Mouse (Mus musculus) embryonic facial prominence, embryonic 10.5 days (tissue): ENCODE data around the gene Galm. TPM values are rescaled to one million over a fixed set of nuclear protein-coding genes. Genes with fewer than 3 reads are reported as not detected.

ENCODE experiments used
- DNase-seq: peaks from one replicate; pipeline ENCODE4 v3.0.0-alpha.2; 2017; ENCODE audit warnings: low spot score
- H3K27ac ChIP-seq: fragments of 300-500 bp; sonication (generic); replicated peaks from 2 replicates; pipeline ENCODE4 v1.5.1; 2016; ENCODE audit warnings: mild to moderate bottlenecking
- H3K27me3 ChIP-seq: fragments of 300-500 bp; sonication (generic); replicated peaks from 2 replicates; pipeline ENCODE4 v1.6.1; 2016; ENCODE audit warnings: low read depth, mild to moderate bottlenecking; ENCODE audit not compliant: poor library complexity, severe bottlenecking
- H3K36me3 ChIP-seq: fragments of 300-500 bp; sonication (generic); replicated peaks from 2 replicates; pipeline ENCODE4 v1.6.1; 2016; ENCODE audit warnings: mild to moderate bottlenecking, moderate library complexity
- H3K4me1 ChIP-seq: fragments of 300-500 bp; sonication (generic); 2 replicates; pipeline ENCODE4 v1.6.1; 2016
- H3K4me3 ChIP-seq: fragments of 300-500 bp; sonication (generic); 2 replicates; pipeline ENCODE4 v1.5.1; 2016; ENCODE audit warnings: mild to moderate bottlenecking, moderate library complexity
- H3K9me3 ChIP-seq: fragments of 300-500 bp; sonication (generic); 2 replicates; pipeline ENCODE4 v1.6.1; 2016; ENCODE audit warnings: mild to moderate bottlenecking
- WGBS: fragments of 180-500 bp; shearing (Covaris S2); methylation state at CpG from one replicate; pipeline ENCODE4 v1.1.7; 2016; 5-methylcytosine and 5-hydroxymethylcytosine counted together
- polyA plus RNA-seq: library from polyadenylated mRNA; unstranded; fragments of >200 nt; fragmentation: Nextera tagmentation; extraction: Ambion mirVana; gene quantifications from 2 replicates; pipeline ENCODE4 v1.2.1, GENCODE M21; 2016

The Galm gene
- polyA plus RNA-seq, 1 experiment from 2014 or later: 17.6 TPM

DNA sequence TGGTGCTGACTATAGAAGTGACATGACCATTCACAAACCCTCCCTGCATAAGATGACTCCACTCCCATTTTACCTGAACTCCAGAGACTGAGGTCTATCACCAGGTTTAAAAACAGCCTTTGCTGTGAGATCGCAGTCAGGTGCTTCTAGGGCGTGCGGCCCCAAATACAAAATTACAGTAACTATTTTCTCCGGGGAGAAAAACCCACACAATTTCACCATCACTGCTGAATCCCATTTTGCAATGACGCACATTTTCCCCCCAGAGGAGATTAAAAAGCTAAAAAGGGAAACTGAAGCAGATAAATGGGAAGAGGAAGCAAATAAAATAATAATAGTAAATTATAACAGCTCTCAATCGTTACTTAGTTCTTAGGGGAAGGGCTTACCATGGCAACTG is 27.4 kb upstream of the Galm start:
- H3K27me3 ChIP-seq: peaks cover 4% of the 10 kb centered on the region; the same call in 1 of the 2 replicates
- 87% methylated on average over 6 of the region's 6 CpGs for WGBS
- no peak for DNase-seq
- H3K4me3 ChIP-seq: no peak overlapping the region
- no peak overlapping the region for H3K27ac ChIP-seq
- H3K9me3 ChIP-seq: no peaks in the 10 kb centered on the region
- peaks cover 15% of the 10 kb centered on the region for H3K4me1 ChIP-seq
- no peaks in the 10 kb centered on the region for H3K36me3 ChIP-seq

DNA sequence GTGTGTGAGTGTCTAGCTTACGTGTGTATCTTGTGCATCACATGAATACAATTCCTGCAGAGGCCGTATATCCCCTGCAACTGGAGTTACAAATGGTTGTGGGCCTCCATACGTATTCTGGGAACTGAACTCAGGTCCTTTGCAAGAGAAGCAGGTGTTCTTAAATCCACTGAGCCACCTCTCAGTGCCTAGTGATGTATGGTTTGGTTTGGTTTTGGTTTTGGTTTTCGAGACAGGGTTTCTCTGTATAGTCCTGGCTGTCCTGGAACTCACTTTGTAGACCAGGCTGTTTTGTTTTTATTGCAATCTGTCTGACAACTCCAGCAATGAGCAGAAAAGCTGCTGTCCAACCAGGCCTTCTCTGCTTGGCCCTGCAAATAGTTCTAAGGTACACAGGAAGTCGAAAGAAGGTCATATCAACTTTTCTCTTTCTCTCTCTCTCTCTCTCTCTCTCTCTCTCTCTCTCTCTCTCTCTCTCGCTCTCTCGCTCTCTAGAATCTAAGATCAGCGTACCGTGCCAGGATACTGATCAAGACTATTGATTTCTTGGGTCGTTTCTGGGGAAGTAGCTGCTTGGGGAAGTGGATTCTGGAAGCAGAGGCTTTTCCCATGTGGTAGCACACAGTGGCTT is 21.8 kb upstream of the Galm start:
- Histone ChIP-seq H3K27ac (no peak overlapping the region), H3K27me3 (no peaks in the 10 kb centered on the region), H3K9me3 (0 out of 2 replicates have a peak, but pooled peaks cover 4% of the 10 kb centered on the region), H3K4me1 (no peaks in the 10 kb centered on the region), H3K4me3 (no peak overlapping the region), H3K36me3 (no peaks in the 10 kb centered on the region)
- WGBS: 84% methylated on average over 10 of the region's 10 CpGs
- DNase-seq: no peak

DNA sequence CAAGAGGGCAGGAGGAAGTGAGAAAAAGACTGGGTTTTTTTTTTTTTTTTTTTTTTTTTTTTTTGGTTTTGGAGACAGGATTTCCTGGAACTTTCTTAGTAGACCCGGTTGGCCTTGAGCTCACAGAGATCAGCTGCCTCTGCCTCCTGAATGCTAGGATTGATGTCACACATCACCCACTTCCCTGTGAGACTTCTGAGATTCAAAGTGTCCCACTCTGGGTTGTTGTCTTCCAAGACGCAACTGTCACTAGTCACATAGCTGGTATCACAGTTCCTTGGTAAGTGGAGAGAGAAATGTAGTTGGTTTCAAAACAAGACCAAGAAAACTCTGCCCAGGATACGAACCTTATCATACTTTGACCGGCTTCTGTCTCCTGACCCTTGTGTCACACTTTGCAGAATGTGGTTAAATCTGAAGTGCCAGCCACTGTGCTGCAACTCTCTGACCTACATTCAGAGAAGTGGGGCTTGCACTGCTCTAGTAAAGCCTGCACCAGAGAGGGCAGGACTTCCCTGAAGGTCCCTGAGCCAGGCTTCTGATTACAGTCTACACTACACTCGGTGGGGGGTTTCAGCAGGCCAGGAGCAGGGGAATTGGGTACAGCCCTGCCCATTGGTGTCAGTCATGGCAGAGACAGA is 14.5 kb upstream of the Galm start:
- Histone ChIP-seq H3K9me3 (0 out of 2 replicates have a peak, but pooled peaks cover 4% of the 10 kb centered on the region), H3K4me1 (no peaks in the 10 kb centered on the region), H3K36me3 (no peaks in the 10 kb centered on the region), H3K27ac (no peak overlapping the region), H3K27me3 (no peaks in the 10 kb centered on the region), H3K4me3 (no peak overlapping the region)
- DNase-seq: no peak
- WGBS: 82% methylated on average over 5 of the region's 5 CpGs

DNA sequence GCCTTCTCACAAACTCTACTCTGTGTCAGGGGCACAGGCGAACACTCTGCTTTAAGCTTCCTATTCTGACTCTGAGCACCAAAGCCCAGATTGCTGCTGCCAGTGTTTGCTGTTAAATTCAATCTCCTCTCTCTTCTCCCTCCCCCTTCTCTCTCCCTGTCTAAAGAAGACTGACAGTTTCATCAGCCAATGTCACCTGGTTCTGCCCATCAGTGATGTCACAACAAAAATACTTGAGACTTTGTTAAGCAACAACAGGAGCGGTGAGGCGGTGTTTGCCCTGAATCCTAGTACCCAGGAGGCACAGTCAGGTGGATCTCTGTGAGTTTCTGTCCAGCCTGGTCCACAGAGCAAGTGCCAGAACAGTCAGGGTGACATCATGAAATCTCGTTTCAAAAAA is 13.8 kb upstream of the Galm start:
- DNase-seq: no peak

DNA sequence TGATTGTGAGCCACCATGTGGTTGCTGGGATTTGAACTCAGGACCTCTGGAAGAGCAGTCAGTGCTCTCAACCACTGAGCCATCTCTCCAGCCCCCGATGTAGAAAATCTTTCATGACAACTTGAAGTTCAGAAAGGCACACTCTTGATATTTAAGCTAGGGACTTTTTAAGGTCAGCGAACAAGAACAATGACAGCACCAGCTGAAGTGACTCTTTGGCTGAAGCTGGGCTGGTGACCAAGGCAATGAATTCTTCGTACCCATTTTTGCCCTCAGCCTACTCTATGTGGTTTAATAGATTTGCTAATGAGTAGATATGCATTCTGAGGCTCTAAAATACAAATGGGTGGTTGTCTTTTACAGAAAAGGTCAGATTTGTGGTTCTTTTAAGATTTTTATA is 6.9 kb upstream of the Galm start:
- Histone ChIP-seq H3K27me3 (no peaks in the 10 kb centered on the region), H3K4me1 (no peaks in the 10 kb centered on the region), H3K27ac (no peak overlapping the region), H3K36me3 (no peaks in the 10 kb centered on the region), H3K9me3 (no peaks in the 10 kb centered on the region), H3K4me3 (no peak overlapping the region)
- no peak for DNase-seq
- WGBS: 88% methylated on average over 3 of the region's 3 CpGs

More for the DNA sequence above, 13.8 kb upstream of the Galm start:
- Histone ChIP-seq H3K9me3 (0 out of 2 replicates have a peak, but pooled peaks cover 4% of the 10 kb centered on the region), H3K4me3 (no peak overlapping the region), H3K4me1 (no peaks in the 10 kb centered on the region), H3K36me3 (no peaks in the 10 kb centered on the region), H3K27ac (no peak overlapping the region), H3K27me3 (no peaks in the 10 kb centered on the region)
- WGBS: 87% methylated on average over 4 of the region's 4 CpGs

DNA sequence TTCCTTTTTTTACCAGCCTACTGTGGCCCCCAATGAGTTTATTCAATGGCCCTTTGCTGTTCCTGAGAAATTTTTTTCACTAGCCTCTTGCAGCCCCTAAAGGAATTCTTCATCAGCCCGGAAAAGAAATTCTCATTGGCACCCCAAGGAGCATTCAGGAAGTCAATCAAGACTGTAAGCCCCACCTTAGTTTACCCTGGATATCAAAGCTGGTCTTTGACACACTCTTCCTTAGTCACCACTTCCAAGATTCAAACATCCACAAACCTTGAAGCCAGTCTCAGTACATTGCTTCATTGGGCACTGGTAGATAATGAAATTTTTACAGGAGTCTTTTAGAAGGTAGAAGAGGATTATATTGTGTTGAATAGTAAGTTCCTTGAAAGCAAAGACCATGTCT is 5.4 kb upstream of the Galm start:
- Histone ChIP-seq H3K27me3 (0 out of 2 replicates have a peak, but pooled peaks cover 3% of the 10 kb centered on the region), H3K27ac (no peak overlapping the region), H3K4me3 (no peak overlapping the region), H3K9me3 (no peaks in the 10 kb centered on the region), H3K4me1 (peaks cover 7% of the 10 kb centered on the region), H3K36me3 (no peaks in the 10 kb centered on the region)
- WGBS: 67% methylated on average over 1 of the region's 1 CpGs
- DNase-seq: no peak

DNA sequence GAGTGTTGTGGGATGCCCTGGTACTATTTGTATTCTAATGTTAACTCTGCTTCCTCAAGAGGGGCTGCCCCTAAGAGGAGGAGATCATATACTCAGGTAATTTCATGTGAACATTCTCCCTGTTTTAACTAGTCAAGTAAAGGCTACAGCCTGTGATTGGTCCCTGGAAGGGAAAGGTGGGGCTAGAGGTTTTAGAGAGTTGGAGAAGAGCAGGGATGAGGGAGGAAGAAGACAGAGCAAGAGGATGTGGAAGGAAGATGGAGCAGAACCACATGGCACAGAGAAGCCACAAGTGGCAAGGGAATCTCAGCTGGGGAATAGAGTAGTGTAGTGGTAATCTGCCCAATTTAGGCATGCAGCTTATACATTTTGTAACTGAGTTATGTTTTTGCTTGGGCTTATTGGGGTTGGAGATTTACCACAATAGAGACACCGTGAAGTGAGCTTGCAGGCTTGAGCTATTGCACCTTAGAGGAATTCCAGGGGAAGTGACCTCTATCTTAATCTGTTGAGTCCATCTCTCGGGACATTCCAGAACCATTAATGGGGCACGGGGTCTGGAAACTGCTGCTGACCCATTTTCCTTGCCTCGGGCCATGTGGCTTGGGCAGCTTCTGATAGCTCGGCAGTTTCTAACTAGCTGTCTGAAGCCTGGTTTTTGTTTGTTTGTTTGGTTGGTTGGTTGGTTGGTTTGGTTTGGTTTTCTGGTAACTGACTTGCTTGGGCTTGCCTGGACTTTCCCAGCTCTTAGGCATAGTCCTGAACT is 2.1 kb upstream of the Galm start:
- 58% methylated on average over 5 of the region's 5 CpGs for WGBS
- no peak for DNase-seq
- no peak overlapping the region for H3K27ac ChIP-seq
- no peak overlapping the region for H3K4me3 ChIP-seq
- H3K4me1 ChIP-seq: peaks cover 20% of the 10 kb centered on the region
- H3K9me3 ChIP-seq: no peaks in the 10 kb centered on the region
- H3K27me3 ChIP-seq: 0 out of 2 replicates have a peak, but pooled peaks cover 3% of the 10 kb centered on the region
- no peaks in the 10 kb centered on the region for H3K36me3 ChIP-seq

DNA sequence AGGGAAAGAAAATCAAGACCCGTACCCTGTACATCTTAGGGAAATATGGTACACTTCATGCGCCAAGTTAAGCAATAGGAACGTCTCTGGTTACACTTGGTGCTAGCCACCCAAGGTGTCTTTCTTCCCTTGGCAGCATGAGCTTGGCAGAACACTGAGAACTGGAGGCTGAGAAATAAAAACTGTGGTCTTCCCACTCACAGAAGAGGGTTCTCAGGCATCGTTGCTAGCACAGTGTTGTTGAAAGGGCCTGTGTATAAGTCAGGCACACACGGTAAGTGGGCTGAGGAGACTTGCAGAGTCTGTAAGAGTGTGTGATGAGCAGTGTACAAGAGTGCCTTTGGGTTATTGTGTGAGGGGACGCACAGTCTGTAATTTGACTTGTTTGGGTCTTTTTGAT is 1.1 kb upstream of the Galm start:
- H3K9me3 ChIP-seq: no peaks in the 10 kb centered on the region
- H3K27me3 ChIP-seq: 0 out of 2 replicates have a peak, but pooled peaks cover 3% of the 10 kb centered on the region
- 90% methylated on average over 6 of the region's 6 CpGs for WGBS
- no peak overlapping the region for H3K4me3 ChIP-seq
- DNase-seq: no peak
- H3K4me1 ChIP-seq: peaks cover 20% of the 10 kb centered on the region
- H3K27ac ChIP-seq: no peak overlapping the region
- H3K36me3 ChIP-seq: no peaks in the 10 kb centered on the region

DNA sequence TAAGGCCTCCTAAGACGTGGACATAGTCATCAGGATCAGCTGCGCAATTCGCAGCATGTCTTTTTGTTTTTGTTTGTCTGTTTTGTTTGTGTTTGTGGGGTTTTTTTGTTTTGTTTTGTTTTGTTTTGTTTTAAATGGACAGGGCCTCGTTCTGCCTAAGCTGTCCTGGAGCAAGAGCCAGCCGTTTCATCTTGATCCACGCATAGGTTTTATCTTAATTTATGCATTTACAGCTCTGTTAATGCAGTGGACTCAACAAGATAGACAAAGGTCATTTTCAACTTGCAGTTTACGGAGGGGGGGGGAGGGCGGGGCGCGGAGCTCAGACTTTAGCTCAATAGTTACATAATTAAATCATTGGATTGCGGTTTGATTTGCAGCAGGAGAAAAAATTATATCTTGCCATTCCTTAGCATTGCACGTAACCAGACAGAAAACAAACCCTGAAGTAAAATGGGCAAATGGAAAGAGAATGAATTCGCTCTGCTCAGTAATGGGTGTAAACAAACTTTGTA is 1.3 kb downstream of the Galm start:
- Histone ChIP-seq H3K4me3 (peak overlapping the region; percentile 66), H3K27me3 (0 out of 2 replicates have a peak, but pooled peaks cover 3% of the 10 kb centered on the region), H3K27ac (peak overlapping the region; percentile 81; the same call in 1 of the 2 replicates), H3K36me3 (no peaks in the 10 kb centered on the region), H3K4me1 (peaks cover 26% of the 10 kb centered on the region), H3K9me3 (no peaks in the 10 kb centered on the region)
- no peak for DNase-seq
- WGBS: 83% methylated on average over 13 of the region's 13 CpGs

DNA sequence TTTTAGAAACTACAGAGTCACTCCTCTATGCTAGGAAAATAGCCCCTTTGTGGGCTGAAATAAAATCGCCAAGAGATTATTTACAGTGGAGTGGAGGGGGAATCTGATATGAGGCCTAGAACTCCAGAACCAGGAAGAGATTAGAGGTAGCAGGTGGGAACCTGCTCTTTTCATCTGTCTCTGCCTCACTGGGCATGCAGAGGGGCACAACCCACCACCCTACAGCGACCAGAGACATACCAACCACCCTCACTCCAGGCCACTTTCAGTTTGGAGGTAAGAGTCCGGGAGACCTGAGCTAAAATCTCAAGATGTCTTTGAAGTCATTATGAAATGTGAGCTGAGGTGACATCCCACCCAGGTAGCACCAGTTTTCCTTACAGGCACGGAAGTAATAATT is 2.1 kb downstream of the Galm start:
- WGBS: 76% methylated on average over 4 of the region's 4 CpGs
- no peak overlapping the region for H3K4me3 ChIP-seq
- no peaks in the 10 kb centered on the region for H3K36me3 ChIP-seq
- H3K27me3 ChIP-seq: 0 out of 2 replicates have a peak, but pooled peaks cover 3% of the 10 kb centered on the region
- H3K4me1 ChIP-seq: peaks cover 26% of the 10 kb centered on the region
- H3K27ac ChIP-seq: no peak overlapping the region
- no peaks in the 10 kb centered on the region for H3K9me3 ChIP-seq
- no peak for DNase-seq

DNA sequence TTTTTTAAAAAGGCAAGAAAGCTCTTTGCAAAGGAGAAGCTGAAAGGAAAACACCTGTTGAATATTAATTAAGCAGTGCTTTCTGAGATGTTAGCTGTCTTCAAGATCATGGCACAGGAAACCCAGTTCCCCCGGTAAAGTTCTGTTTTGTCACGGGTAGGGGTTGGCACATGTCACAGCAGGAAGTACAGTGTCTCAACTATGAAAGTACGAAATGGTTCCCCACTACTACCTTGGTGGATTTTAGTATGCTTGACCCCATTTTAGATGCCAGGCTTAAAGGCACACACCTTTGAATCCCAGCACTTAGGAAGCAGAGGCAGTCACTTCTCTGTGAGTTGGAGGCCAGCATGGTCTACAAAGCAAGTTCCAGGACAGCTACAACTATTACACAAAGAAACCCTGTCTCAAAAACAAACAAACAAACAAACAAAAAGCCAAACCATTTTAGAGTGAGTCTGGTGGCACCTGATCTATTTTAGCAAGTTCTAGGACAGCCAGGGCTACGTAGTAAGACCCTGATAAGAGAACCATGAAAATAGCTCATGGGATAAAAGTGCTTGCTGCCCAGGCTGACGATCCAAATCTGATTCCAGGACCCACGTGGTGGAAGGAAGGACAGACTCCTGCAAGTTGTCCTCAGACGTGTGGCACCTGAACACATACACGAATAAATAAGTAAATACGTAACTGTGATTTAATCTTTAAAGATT is 3.6 kb downstream of the Galm start:
- no peak for DNase-seq
- H3K4me1 ChIP-seq: peaks cover 26% of the 10 kb centered on the region
- no peaks in the 10 kb centered on the region for H3K36me3 ChIP-seq
- no peaks in the 10 kb centered on the region for H3K9me3 ChIP-seq
- H3K27ac ChIP-seq: no peak overlapping the region
- 0 out of 2 replicates have a peak, but pooled peaks cover 3% of the 10 kb centered on the region for H3K27me3 ChIP-seq
- no peak overlapping the region for H3K4me3 ChIP-seq
- WGBS: 83% methylated on average over 9 of the region's 9 CpGs

DNA sequence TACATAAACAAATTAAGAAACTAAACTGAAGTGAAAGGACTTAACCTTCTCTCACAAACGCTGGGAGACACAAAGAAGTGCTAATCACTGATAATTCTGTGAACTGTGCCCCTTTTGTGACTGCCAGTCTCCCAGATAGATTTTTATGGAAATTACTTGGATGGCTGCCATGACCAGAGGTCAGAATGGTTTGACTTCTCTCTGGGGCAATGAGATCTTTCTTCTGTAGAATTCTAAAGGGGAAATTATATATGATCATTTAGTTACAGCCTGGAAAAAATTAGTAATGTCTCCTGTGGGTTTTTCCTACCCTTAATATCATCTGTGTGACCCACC is 4.1 kb downstream of the Galm start:
- WGBS: 72% methylated on average over 1 of the region's 1 CpGs
- Histone ChIP-seq H3K4me3 (no peak overlapping the region), H3K36me3 (no peaks in the 10 kb centered on the region), H3K4me1 (peaks cover 23% of the 10 kb centered on the region), H3K27me3 (no peaks in the 10 kb centered on the region), H3K27ac (no peak overlapping the region), H3K9me3 (no peaks in the 10 kb centered on the region)
- no peak for DNase-seq
